Mouse (Mus musculus) MEL-GATA-1-ER (cell line): ENCODE results near the gene Batf3.

Experiments
- DNase-seq: peaks from one replicate; pipeline ENCODE4 v3.0.0-alpha.2; 2012; ENCODE audit warnings: low read depth; ENCODE audit errors: extremely low read depth

Gene Batf3

GRCm38 (mm10) chr1:191097802-191098747 lies at the start of gene Batf3:
Batf3 (plus strand) TSS chr1:191097847.
- no peak for DNase-seq

GRCm38 (mm10) chr1:191053555-191053954 lies 44.1 kb upstream of the Batf3 start:
- no peak for DNase-seq

GRCm38 (mm10) chr1:191054870-191055532 lies 42.6 kb upstream of the Batf3 start:
- peak; percentile 93 for DNase-seq

GRCm38 (mm10) chr1:191055533-191055873 lies 42.1 kb upstream of the Batf3 start:
- no peak for DNase-seq

- DNase-seq, result no peak
These were observed 40.2 kb upstream of the Batf3 start for GRCm38 (mm10) chr1:191057461-191057860.

GRCm38 (mm10) chr1:191062241-191062780 lies 35.3 kb upstream of the Batf3 start:
- peak; percentile 60 for DNase-seq

- DNase-seq, result peak; percentile 66
These were observed 34.7 kb upstream of the Batf3 start, which contains the start of the genes Tatdn3 and Nsl1 for GRCm38 (mm10) chr1:191062781-191063485. Tatdn3 (minus strand) TSS chr1:191062932. Nsl1 (plus strand) TSS chr1:191063012.

GRCm38 (mm10) chr1:191063700-191064099 lies 33.9 kb upstream of the Batf3 start:
- no peak for DNase-seq

GRCm38 (mm10) chr1:191064535-191064934 lies 33.1 kb upstream of the Batf3 start:
- no peak for DNase-seq

- no peak for DNase-seq
These were observed 32.5 kb upstream of the Batf3 start for GRCm38 (mm10) chr1:191065188-191065587.

- DNase-seq, result no peak
These were observed 29.3 kb upstream of the Batf3 start for GRCm38 (mm10) chr1:191068377-191068776.

- DNase-seq, result no peak
These were observed 27.4 kb upstream of the Batf3 start for GRCm38 (mm10) chr1:191070259-191070658.

- DNase-seq, result no peak
These were observed 26.0 kb upstream of the Batf3 start for GRCm38 (mm10) chr1:191071613-191072012.

GRCm38 (mm10) chr1:191072329-191072913 lies 25.2 kb upstream of the Batf3 start:
- DNase-seq, result no peak

GRCm38 (mm10) chr1:191073001-191073400 lies 24.6 kb upstream of the Batf3 start:
- no peak for DNase-seq

GRCm38 (mm10) chr1:191073486-191073885 lies 24.2 kb upstream of the Batf3 start:
- DNase-seq, result no peak

- DNase-seq, result no peak
These were observed 22.3 kb upstream of the Batf3 start for GRCm38 (mm10) chr1:191075199-191075883.

- DNase-seq, result no peak
These were observed 14.4 kb upstream of the Batf3 start for GRCm38 (mm10) chr1:191083230-191083629.

- DNase-seq, result no peak
These were observed 12.6 kb upstream of the Batf3 start for GRCm38 (mm10) chr1:191084951-191085559.

- DNase-seq, result peak; percentile 36
These were observed 12.1 kb upstream of the Batf3 start for GRCm38 (mm10) chr1:191085597-191085996.
